Mouse (Mus musculus) kidney, adult 2 months (tissue): Measurements from ENCODE around the gene Cyp2d11.
"Not testable (repeated sequence)": the region's sequence is repeated elsewhere in the genome, so short reads cannot be mapped to it uniquely, and the experiment has no call there.

ENCODE experiments used
- CTCF ChIP-seq: fragments of 200-500 bp; conservative IDR thresholded peaks from 2 replicates; pipeline ENCODE4 v1.5.1; 2011; ENCODE audit warnings: low read depth, mild to moderate bottlenecking, control low read depth, low read length, moderate library complexity, mixed read lengths; ENCODE audit not compliant: insufficient read depth, insufficient read length
- POLR2A ChIP-seq: fragments of 200-500 bp; IDR thresholded peaks from one replicate; pipeline ENCODE4 v1.6.1; 2011; ENCODE audit warnings: low read depth, low read length, control low read depth

DNA sequence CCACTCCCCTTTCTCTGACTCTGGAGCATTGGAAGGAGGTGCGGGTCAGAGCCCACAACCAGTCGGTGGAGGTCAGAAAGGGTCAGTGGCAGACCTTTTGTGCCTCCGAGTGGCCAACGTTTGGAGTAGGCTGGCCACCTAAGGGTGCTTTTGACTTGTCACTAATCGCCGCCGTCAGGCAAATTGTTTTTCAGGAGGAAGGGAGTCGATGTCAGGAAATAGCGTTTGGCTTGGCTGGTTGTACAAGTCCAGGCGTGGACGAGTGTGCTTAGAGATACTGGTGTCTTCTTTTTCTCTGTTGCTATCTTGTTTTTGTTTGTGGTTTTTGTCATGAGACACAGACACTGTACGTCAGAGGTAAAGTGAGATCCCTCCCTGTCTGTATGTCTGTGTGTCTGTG, 30.0 kb downstream of the Cyp2d11 start:
- TF ChIP-seq POLR2A, CTCF: not testable (repeated sequence)
